Mouse (Mus musculus): ENCODE measurements around the gene Ank.

- no peak for TF ChIP-seq CTCF (IDR thresholded peaks at IDR 0.05; ENCODE audit: extremely low read depth, insufficient read depth, low read length)
- TF ChIP-seq POLR2A (IDR thresholded peaks at IDR 0.05; ENCODE audit: extremely low read depth, insufficient read depth, low read length), result no peak
Measured at GRCm38 (mm10) chr15:27574992-27575781, 108.7 kb downstream of the Ank start.

Data from cortical plate, adult 2 months (tissue).